Mouse (Mus musculus) macrophage (primary cell): ENCODE measurements around the gene Acss3. TPM values are rescaled to one million over a fixed set of nuclear protein-coding genes. Genes with fewer than 3 reads are reported as not detected.

Experiments used
- H3K27ac ChIP-seq: fragments of 350-480 bp; formaldehyde crosslinking; 2 replicates; pipeline ENCODE4 v1.9.0; 2021
- H3K36me3 ChIP-seq: fragments of 350-480 bp; formaldehyde crosslinking; 2 replicates; pipeline ENCODE4 v1.9.0; 2021; ENCODE audit errors: inconsistent target
- H3K4me3 ChIP-seq: fragments of 350-480 bp; formaldehyde crosslinking; 2 replicates; pipeline ENCODE4 v1.9.0; 2021; ENCODE audit errors: inconsistent target
- H3K79me2 ChIP-seq: fragments of 350-480 bp; formaldehyde crosslinking; 2 replicates; pipeline ENCODE4 v1.9.0; 2021; ENCODE audit errors: inconsistent target
- WGBS: methylation state at CpG from one replicate; pipeline ENCODE4 v1.1.7; 2026; ENCODE audit warnings: inconsistent platforms; ENCODE audit not compliant: missing documents; 5-methylcytosine and 5-hydroxymethylcytosine counted together
- polyA plus RNA-seq: library from polyadenylated mRNA; stranded (reverse); fragments of 250-400 nt; gene quantifications from 3 replicates; pipeline ENCODE4 v1.2.4, GENCODE M21; 2018; ENCODE audit warnings: inconsistent platforms
- total RNA-seq, 78 experiments: library from RNA; depleted of rRNA; stranded (reverse); fragments of 250-400 nt; gene quantifications; 1 replicate in 9 of 78; 2 replicates in 24 of 78; 3 replicates in 43 of 78; 4 replicates in 2 of 78; pipeline ENCODE4 v1.2.4; 2018; ENCODE audit warnings: inconsistent platforms in 56 of 78

Acss3 gene
- total RNA-seq (2018; cell fraction: chromatin; rRNA removed) = not detected
- not detected for total RNA-seq (2018; cell fraction: cytosol; rRNA removed)
- total RNA-seq (2018; cell fraction: nucleus; rRNA removed) = not detected
- polyA plus RNA-seq = not detected in 3 replicates

- Histone ChIP-seq H3K79me2 (no peaks in the 10 kb centered on the region), H3K4me3 (no peak within 1 kb of the TSS), H3K27ac (no peak within 1 kb of the TSS), H3K36me3 (no peaks in the 10 kb centered on the region)
- WGBS = 7% methylated on average over 17 of the region's 17 CpGs
Measured at GRCm38 (mm10) chr10:107123529-107124335, at the start of gene Acss3. Gene Acss3 (minus strand): TSS chr10:107123668.

- WGBS = 76% methylated on average over 3 of the region's 3 CpGs
- Histone ChIP-seq H3K4me3 (no peak overlapping the region), H3K79me2 (no peaks in the 10 kb centered on the region), H3K27ac (no peak overlapping the region), H3K36me3 (no peaks in the 10 kb centered on the region)
Measured at GRCm38 (mm10) chr10:107172003-107172689, 48.7 kb upstream of the Acss3 start.

GRCm38 (mm10) chr10:107166486-107166885 lies 43.0 kb upstream of the Acss3 start:
- no peaks in the 10 kb centered on the region for H3K36me3 ChIP-seq
- 89% methylated on average over 3 of the region's 3 CpGs for WGBS
- H3K4me3 ChIP-seq = no peak overlapping the region
- no peaks in the 10 kb centered on the region for H3K79me2 ChIP-seq
- no peak overlapping the region for H3K27ac ChIP-seq

- Histone ChIP-seq H3K36me3 (no peaks in the 10 kb centered on the region), H3K27ac (no peak overlapping the region), H3K4me3 (no peak overlapping the region), H3K79me2 (no peaks in the 10 kb centered on the region)
- 92% methylated on average over 1 of the region's 1 CpGs for WGBS
Measured at GRCm38 (mm10) chr10:107148759-107149158, 25.3 kb upstream of the Acss3 start.

- Histone ChIP-seq H3K36me3 (no peaks in the 10 kb centered on the region), H3K79me2 (no peaks in the 10 kb centered on the region)
- WGBS = 27% methylated on average over 1 of the region's 1 CpGs
Measured at GRCm38 (mm10) chr10:107144016-107144415, 20.5 kb upstream of the Acss3 start.

GRCm38 (mm10) chr10:107142910-107143309 lies 19.4 kb upstream of the Acss3 start:
- no peak overlapping the region for H3K4me3 ChIP-seq
- no peaks in the 10 kb centered on the region for H3K79me2 ChIP-seq
- H3K36me3 ChIP-seq = no peaks in the 10 kb centered on the region
- no peak overlapping the region for H3K27ac ChIP-seq
- 83% methylated on average over 1 of the region's 1 CpGs for WGBS

More at GRCm38 (mm10) chr10:107144016-107144415, 20.5 kb upstream of the Acss3 start:
- no peak overlapping the region for H3K27ac ChIP-seq
- no peak overlapping the region for H3K4me3 ChIP-seq

- Histone ChIP-seq H3K27ac (no peak overlapping the region), H3K36me3 (no peaks in the 10 kb centered on the region), H3K4me3 (no peak overlapping the region), H3K79me2 (no peaks in the 10 kb centered on the region)
- WGBS = 22% methylated on average over 9 of the region's 9 CpGs
Measured at GRCm38 (mm10) chr10:107122744-107123528, 532 bp downstream of the Acss3 start.

- Histone ChIP-seq H3K27ac (no peak overlapping the region), H3K4me3 (no peak overlapping the region), H3K79me2 (no peaks in the 10 kb centered on the region), H3K36me3 (no peaks in the 10 kb centered on the region)
- 100% methylated on average over 1 of the region's 9 CpGs for WGBS
Measured at GRCm38 (mm10) chr10:107121301-107121700, 2.2 kb downstream of the Acss3 start.

- WGBS = 86% methylated on average over 2 of the region's 2 CpGs
- no peak overlapping the region for H3K4me3 ChIP-seq
- no peaks in the 10 kb centered on the region for H3K36me3 ChIP-seq
- no peaks in the 10 kb centered on the region for H3K79me2 ChIP-seq
- no peak overlapping the region for H3K27ac ChIP-seq
Measured at GRCm38 (mm10) chr10:107119135-107119534, 4.3 kb downstream of the Acss3 start.

GRCm38 (mm10) chr10:107116709-107117267 lies 6.7 kb downstream of the Acss3 start:
- Histone ChIP-seq H3K36me3 (no peaks in the 10 kb centered on the region), H3K79me2 (no peaks in the 10 kb centered on the region), H3K27ac (no peak overlapping the region), H3K4me3 (no peak overlapping the region)
- WGBS = 81% methylated on average over 4 of the region's 4 CpGs

- Histone ChIP-seq H3K4me3 (no peak overlapping the region), H3K36me3 (no peaks in the 10 kb centered on the region), H3K27ac (no peak overlapping the region), H3K79me2 (no peaks in the 10 kb centered on the region)
- WGBS = 50% methylated on average over 1 of the region's 1 CpGs
Measured at GRCm38 (mm10) chr10:107115930-107116642, 7.4 kb downstream of the Acss3 start.

GRCm38 (mm10) chr10:107115121-107115520 lies 8.3 kb downstream of the Acss3 start:
- H3K27ac ChIP-seq = no peak overlapping the region
- whole genome bisulfite sequencing = 79% methylated on average over 1 of the region's 1 CpGs
- no peaks in the 10 kb centered on the region for H3K36me3 ChIP-seq
- no peaks in the 10 kb centered on the region for H3K79me2 ChIP-seq
- no peak overlapping the region for H3K4me3 ChIP-seq

GRCm38 (mm10) chr10:107094452-107094851 lies 29.0 kb downstream of the Acss3 start:
- no peak overlapping the region for H3K27ac ChIP-seq
- H3K36me3 ChIP-seq = no peaks in the 10 kb centered on the region
- no peak overlapping the region for H3K4me3 ChIP-seq
- H3K79me2 ChIP-seq = no peaks in the 10 kb centered on the region
- 76% methylated on average over 3 of the region's 3 CpGs for WGBS
